Mouse (Mus musculus) olfactory bulb, adult 2 months (tissue): ENCODE data around the gene Tnnc2. TPM values are rescaled to one million over a fixed set of nuclear protein-coding genes. Genes with fewer than 3 reads are reported as not detected.
A peak's percentile ranks its signal among the peaks of the same experiment; 100 is the strongest.

Source experiments
- H3K27ac ChIP-seq: fragments of 200-500 bp; 2 replicates; pipeline ENCODE4 v1.5.1; 2012; ENCODE audit warnings: low read depth, low read length; ENCODE audit not compliant: insufficient read depth
- H3K4me1 ChIP-seq: fragments of 200-500 bp; 2 replicates; pipeline ENCODE4 v1.6.1; 2012; ENCODE audit warnings: low read length; ENCODE audit not compliant: control insufficient read depth, insufficient read depth
- H3K4me3 ChIP-seq: fragments of 200-500 bp; 2 replicates; pipeline ENCODE4 v1.5.1; 2012; ENCODE audit warnings: mild to moderate bottlenecking, low read depth, low read length, moderate library complexity; ENCODE audit not compliant: insufficient read depth
- CTCF ChIP-seq: fragments of 200-500 bp; IDR thresholded peaks from 2 replicates; pipeline ENCODE4 v1.5.1; 2012; ENCODE audit warnings: low read depth, mild to moderate bottlenecking, low read length, moderate library complexity; ENCODE audit not compliant: insufficient read depth
- POLR2A ChIP-seq: fragments of 200-500 bp; IDR thresholded peaks from 2 replicates; pipeline ENCODE4 v1.6.1; 2012; ENCODE audit warnings: mild to moderate bottlenecking, low read depth, low read length, moderate library complexity; ENCODE audit not compliant: insufficient read depth
- WGBS: fragments of 180-500 bp; shearing (Covaris S2); methylation state at CpG from one replicate; pipeline ENCODE4 v1.1.7; 2018; 5-methylcytosine and 5-hydroxymethylcytosine counted together
- polyA plus RNA-seq: library from polyadenylated mRNA; stranded (reverse); fragments of >200 nt; gene quantifications from 2 replicates; pipeline ENCODE4 v1.2.4, GENCODE M21; 2012; ENCODE audit warnings: low replicate concordance; ENCODE audit not compliant: missing spikeins, insufficient read depth, insufficient read length

The Tnnc2 gene
- polyA plus RNA-seq, 1 experiment: not detected

DNA sequence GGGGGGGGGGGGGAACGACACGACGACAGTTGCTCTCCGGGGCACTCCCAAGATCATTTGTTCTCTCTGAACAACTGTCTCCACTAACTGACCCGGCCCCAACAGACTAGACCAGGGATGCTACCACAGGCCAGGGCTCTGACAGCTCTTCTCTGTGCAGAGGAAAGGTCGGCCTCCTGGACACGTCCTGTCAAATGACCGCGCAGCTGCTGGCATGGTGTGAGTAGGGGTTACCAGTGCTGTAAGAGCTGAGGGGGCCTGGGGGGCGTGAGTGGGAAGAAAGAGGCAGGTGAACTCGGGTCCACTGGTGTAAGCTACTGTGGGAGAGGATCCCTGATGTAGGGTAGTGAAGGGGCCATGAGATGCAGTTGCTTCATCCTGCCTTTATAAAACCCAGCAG, 21.9 kb downstream of the Tnnc2 start:
- Histone ChIP-seq H3K27ac (no peak overlapping the region), H3K4me1 (no peaks in the 10 kb centered on the region), H3K4me3 (no peak overlapping the region)
- WGBS: 94% methylated on average over 11 of the region's 11 CpGs
- TF ChIP-seq POLR2A (no peak), CTCF (no peak)

GRCm38 (mm10) chr2:164754800-164755199, 25.0 kb downstream of the Tnnc2 start:
- Histone ChIP-seq H3K4me3 (no peak overlapping the region), H3K27ac (no peak overlapping the region), H3K4me1 (no peaks in the 10 kb centered on the region)
- 73% methylated on average over 2 of the region's 2 CpGs for WGBS
- no peak for TF ChIP-seq CTCF
- TF ChIP-seq POLR2A: no peak

DNA sequence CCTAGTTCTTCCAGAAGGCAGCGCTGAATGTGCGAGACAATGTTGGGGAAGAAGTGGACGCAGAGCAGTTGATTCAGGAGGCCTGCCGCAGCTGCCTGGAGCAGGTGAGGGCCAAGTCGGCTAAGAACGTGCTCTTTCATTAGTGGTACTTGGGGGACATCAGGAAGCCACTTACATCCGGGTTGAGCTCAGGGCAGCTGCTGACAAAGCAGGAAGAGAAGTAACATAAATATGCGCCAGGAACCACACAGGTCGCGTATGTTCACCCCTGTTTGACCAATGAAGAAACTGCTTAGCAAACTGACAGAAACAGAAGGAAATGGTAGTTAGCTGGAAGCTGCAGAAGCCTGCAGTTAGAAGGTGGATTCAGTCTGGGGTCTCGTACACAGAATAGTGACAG, 25.7 kb downstream of the Tnnc2 start:
- Histone ChIP-seq H3K27ac (no peak overlapping the region), H3K4me3 (no peak overlapping the region), H3K4me1 (no peaks in the 10 kb centered on the region)
- 90% methylated on average over 11 of the region's 11 CpGs for WGBS
- TF ChIP-seq CTCF (no peak), POLR2A (no peak)

DNA sequence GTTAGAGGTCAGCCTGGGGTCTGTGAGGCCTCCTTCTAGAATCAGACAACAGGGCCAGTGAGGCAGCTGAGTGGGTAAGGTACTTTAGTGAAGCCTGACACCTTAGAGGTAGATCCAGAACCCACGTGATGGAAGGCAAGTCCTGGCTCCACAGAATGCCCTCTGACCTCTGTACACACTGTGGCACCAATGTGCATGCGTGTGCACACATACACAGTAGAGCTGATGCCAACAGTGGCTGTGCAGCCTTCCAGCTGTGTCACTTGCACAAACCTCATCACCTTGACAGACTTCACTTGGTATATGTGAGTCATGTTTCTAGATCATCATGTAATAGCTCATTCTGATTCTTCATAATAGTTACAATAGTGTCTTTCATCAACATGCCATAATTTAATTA, 27.3 kb downstream of the Tnnc2 start:
- Histone ChIP-seq H3K27ac (no peak overlapping the region), H3K4me3 (no peak overlapping the region), H3K4me1 (0 out of 2 replicates have a peak, but pooled peaks cover 1% of the 10 kb centered on the region)
- TF ChIP-seq POLR2A (no peak), CTCF (no peak)
- WGBS: 92% methylated on average over 2 of the region's 2 CpGs

DNA sequence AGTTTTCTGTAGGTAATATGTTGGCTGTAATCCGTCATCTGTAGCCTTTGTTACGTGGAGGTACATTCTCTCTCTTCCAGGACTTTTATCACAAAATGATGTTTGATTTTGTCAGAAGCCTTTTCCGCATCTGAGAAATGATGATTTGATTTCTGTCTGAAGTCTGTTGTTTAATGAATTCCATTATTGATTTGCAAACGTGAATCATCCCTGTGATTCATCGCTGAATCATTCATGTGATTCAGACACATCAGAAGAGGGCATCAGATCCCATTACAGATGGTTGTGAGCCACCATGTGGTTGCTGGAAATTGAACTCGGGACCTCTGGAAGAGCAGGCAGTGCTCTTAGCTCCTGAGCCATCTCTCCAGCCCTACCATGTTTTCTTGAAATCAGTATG, 30.8 kb downstream of the Tnnc2 start:
- no peak overlapping the region for H3K27ac ChIP-seq
- H3K4me3 ChIP-seq: no peak overlapping the region
- peaks cover 7% of the 10 kb centered on the region for H3K4me1 ChIP-seq
- 75% methylated on average over 6 of the region's 6 CpGs for WGBS
- TF ChIP-seq POLR2A (no peak), CTCF (no peak)

- Histone ChIP-seq H3K4me3 (no peak overlapping the region), H3K27ac (no peak overlapping the region), H3K4me1 (peaks cover 7% of the 10 kb centered on the region)
- TF ChIP-seq POLR2A (no peak), CTCF (no peak)
- WGBS: 76% methylated on average over 4 of the region's 4 CpGs
These were observed 31.6 kb downstream of the Tnnc2 start for GRCm38 (mm10) chr2:164748191-164748590.

- Histone ChIP-seq H3K27ac (no peak overlapping the region), H3K4me1 (peaks cover 7% of the 10 kb centered on the region), H3K4me3 (peak overlapping the region; percentile 99)
- TF ChIP-seq CTCF (no peak), POLR2A (no peak)
- WGBS: 50% methylated on average over 8 of the region's 8 CpGs
These were observed 33.1 kb downstream of the Tnnc2 start for GRCm38 (mm10) chr2:164746693-164747092.

GRCm38 (mm10) chr2:164745843-164746479, 33.8 kb downstream of the Tnnc2 start, which contains the start of the genes Wfdc3 and Dnttip1:
Gene Wfdc3 (minus strand): TSS chr2:164745931.
Gene Dnttip1 (plus strand): TSS chr2:164745983.
- H3K27ac ChIP-seq: peak within 1 kb of the TSS; percentile 63; the same call in 1 of the 2 replicates
- peak within 1 kb of the TSS; percentile 99 for H3K4me3 ChIP-seq
- H3K4me1 ChIP-seq: peaks cover 7% of the 10 kb centered on the region
- under 1% methylated on average over 70 of the region's 70 CpGs for WGBS
- TF ChIP-seq CTCF (no peak), POLR2A (peak; percentile 68)

DNA sequence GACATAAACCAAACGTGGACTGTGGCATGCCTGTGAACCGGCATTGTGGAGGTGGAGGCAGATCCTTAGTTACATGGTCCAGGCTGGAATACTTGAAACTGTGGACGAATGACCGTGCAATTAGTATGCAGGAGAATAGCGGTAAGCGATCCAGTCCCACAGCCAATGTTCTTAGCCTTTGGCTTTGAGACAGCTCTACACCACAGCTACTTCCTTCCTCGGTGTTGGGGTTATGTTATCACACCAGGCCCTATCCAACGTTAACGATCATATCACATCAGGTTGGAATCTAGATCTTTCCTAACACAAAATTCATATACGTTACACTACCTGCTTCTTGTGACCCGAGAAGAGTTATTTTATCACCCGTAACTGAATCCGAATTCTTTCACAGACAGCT, 34.8 kb downstream of the Tnnc2 start:
- no peak for TF ChIP-seq POLR2A
- no peak for TF ChIP-seq CTCF
- no peak overlapping the region for H3K4me3 ChIP-seq
- peaks cover 10% of the 10 kb centered on the region for H3K4me1 ChIP-seq
- WGBS: 60% methylated on average over 13 of the region's 13 CpGs
- no peak overlapping the region for H3K27ac ChIP-seq

DNA sequence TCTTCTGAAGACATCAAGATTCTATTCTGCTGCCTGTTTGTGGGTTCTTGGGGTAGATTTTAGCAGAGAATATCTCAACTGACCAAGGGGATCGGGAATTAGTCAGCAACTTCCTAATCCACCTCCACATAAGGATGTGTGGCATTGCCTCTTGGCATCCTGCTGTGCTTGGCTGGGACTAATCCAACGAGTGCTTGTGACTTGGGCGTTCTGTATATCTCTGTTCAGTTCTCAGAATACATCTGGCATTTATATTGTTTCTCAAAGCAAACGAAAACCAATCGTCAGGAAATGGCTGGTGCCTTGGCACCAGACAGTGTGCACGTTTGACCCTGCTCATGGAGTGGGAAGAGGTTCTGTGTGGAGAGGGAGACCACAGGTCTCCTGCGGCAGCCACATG, 39.9 kb downstream of the Tnnc2 start:
- WGBS: 35% methylated on average over 7 of the region's 7 CpGs

More for the DNA sequence above, 39.9 kb downstream of the Tnnc2 start:
- no peak for TF ChIP-seq POLR2A
- TF ChIP-seq CTCF: no peak
- H3K4me3 ChIP-seq: no peak overlapping the region
- no peak overlapping the region for H3K27ac ChIP-seq
- H3K4me1 ChIP-seq: 0 out of 2 replicates have a peak, but pooled peaks cover 3% of the 10 kb centered on the region
